Mouse (Mus musculus) ES-Bruce4 (cell line): Measurements from ENCODE around the gene Gm44502.

Experiments used
- CTCF ChIP-seq: IDR thresholded peaks from one replicate; pipeline ENCODE4 v1.8.1; 2011; ENCODE audit warnings: low read depth, low read length
- EP300 ChIP-seq: IDR thresholded peaks from 2 replicates; pipeline ENCODE4 v1.6.1; 2011; ENCODE audit warnings: low read depth, low read length; ENCODE audit not compliant: insufficient read depth
- POLR2A ChIP-seq: IDR thresholded peaks from one replicate; pipeline ENCODE4 v1.8.1; 2011; ENCODE audit warnings: low read length; ENCODE audit not compliant: insufficient read depth

GRCm38 (mm10) chr15:89452906-89453864 is 23.7 kb upstream of the Gm44502 start:
- no peak for TF ChIP-seq EP300
- no peak for TF ChIP-seq CTCF
- no peak for TF ChIP-seq POLR2A
